Mouse (Mus musculus) stomach, postnatal 0 days (tissue): ENCODE measurements around the gene Ccdc63. TPM values are rescaled to one million over a fixed set of nuclear protein-coding genes. Genes with fewer than 3 reads are reported as not detected.

Experiments used
- ATAC-seq: fragments of 200-750 bp; cut with Nextera tagmentation; 2 replicates; pipeline ENCODE4 v1.8.0; 2017; ENCODE audit not compliant: low FRiP score, low TSS enrichment
- DNase-seq: peaks from one replicate; pipeline ENCODE4 v3.0.0-alpha.2; 2016; ENCODE audit warnings: low spot score
- H3K27ac ChIP-seq: fragments of 300-500 bp; sonication (generic); replicated peaks from 2 replicates; pipeline ENCODE4 v1.5.1; 2014; ENCODE audit warnings: mild to moderate bottlenecking, control low read depth
- H3K27me3 ChIP-seq: fragments of 300-500 bp; sonication (generic); 2 replicates; pipeline ENCODE4 v1.6.1; 2014; ENCODE audit warnings: low read length; ENCODE audit not compliant: control insufficient read depth, insufficient read depth
- H3K36me3 ChIP-seq: fragments of 300-500 bp; sonication (generic); 2 replicates; pipeline ENCODE4 v1.6.1; 2014; ENCODE audit warnings: low read length, mixed read lengths; ENCODE audit not compliant: control insufficient read depth, insufficient read depth
- H3K4me1 ChIP-seq: fragments of 300-500 bp; sonication (generic); replicated peaks from 2 replicates; pipeline ENCODE4 v1.6.1; 2014; ENCODE audit warnings: antibody characterized with exemption; ENCODE audit not compliant: control insufficient read depth, insufficient read depth
- H3K4me2 ChIP-seq: fragments of 300-500 bp; sonication (generic); replicated peaks from 2 replicates; pipeline ENCODE4 v1.6.1; 2014; ENCODE audit warnings: low read depth, mild to moderate bottlenecking, control low read depth, moderate library complexity
- H3K4me3 ChIP-seq: fragments of 300-500 bp; sonication (generic); 2 replicates; pipeline ENCODE4 v1.5.1; 2014; ENCODE audit warnings: low read depth, low read length, control low read depth
- H3K9ac ChIP-seq: fragments of 300-500 bp; sonication (generic); 2 replicates; pipeline ENCODE4 v1.6.1; 2014; ENCODE audit warnings: mild to moderate bottlenecking, low read length, control low read depth, mixed read lengths
- H3K9me3 ChIP-seq: fragments of 300-500 bp; sonication (generic); 2 replicates; pipeline ENCODE4 v1.6.1; 2016; ENCODE audit warnings: low read length; ENCODE audit not compliant: control insufficient read depth
- CTCF ChIP-seq: IDR thresholded peaks from 2 replicates; pipeline ENCODE4 v1.5.1; 2016; ENCODE audit warnings: antibody characterized with exemption, low read depth, mild to moderate bottlenecking, moderate library complexity
- EP300 ChIP-seq: optimal IDR thresholded peaks from 2 replicates; pipeline ENCODE3; 2016; ENCODE audit warnings: antibody characterized with exemption
- WGBS: fragments of 180-500 bp; shearing (Covaris S2); extraction: QIAGEN DNeasy Blood & Tissue Kit; methylation state at CpG from one replicate; pipeline ENCODE4 v1.1.7; 2014; 5-methylcytosine and 5-hydroxymethylcytosine counted together
- polyA plus RNA-seq: library from polyadenylated mRNA; unstranded; fragments of >200 nt; fragmentation: Nextera tagmentation; extraction: Ambion mirVana; gene quantifications from 2 replicates; pipeline ENCODE4 v1.2.1, GENCODE M21; 2015

Gene Ccdc63
- polyA plus RNA-seq, 1 experiment from 2014 or later: 0.07 TPM

DNA sequence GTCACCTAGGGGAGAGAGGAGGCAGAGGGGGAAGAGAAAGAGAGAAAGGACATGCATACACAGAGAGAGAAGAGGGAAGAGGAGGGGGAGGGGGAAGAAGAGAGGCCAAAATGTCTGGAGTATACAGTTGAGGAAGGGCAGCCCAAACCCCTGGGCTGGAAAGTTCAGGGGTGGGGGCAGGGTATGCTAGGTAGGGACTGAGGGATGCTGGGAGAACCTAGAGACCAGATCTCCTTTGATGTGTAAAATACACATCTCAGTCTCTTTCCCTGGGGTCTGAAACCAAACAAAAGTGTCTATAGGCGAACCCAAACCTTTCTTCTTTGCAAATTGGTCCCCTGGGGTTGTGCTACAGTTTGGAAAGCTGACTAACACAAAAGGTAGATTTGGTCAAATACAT is 7.5 kb upstream of the Ccdc63 start:
- WGBS: 86% methylated on average over 1 of the region's 1 CpGs
- Histone ChIP-seq H3K27ac (no peak overlapping the region), H3K4me1 (no peaks in the 10 kb centered on the region), H3K4me2 (no peak overlapping the region), H3K9ac (no peak overlapping the region), H3K4me3 (no peak overlapping the region), H3K9me3 (no peaks in the 10 kb centered on the region), H3K27me3 (no peaks in the 10 kb centered on the region), H3K36me3 (no peaks in the 10 kb centered on the region)
- DNase-seq (no peak), ATAC-seq (no peak)
- no peak for TF ChIP-seq CTCF
- no peak for TF ChIP-seq EP300

DNA sequence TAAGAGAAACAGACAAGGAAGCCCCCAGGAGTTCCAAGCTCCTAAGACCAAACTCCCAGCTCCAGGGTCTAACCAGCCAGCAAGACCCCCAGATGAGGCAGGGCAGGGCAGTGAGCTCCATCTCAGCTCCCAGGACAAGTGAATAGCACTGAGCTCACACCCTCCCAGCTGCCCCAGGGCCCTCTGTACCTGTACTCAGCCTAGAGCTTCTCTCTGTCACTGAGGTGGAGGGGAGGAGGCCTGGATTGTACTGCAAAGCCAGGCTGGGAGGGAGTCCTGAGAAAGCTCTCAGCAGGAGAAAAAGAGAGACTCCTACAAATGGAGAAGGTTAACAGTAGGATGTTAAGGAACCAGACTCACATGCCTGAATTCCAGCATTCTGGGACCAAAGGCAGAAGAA is 6.0 kb upstream of the Ccdc63 start:
- no peaks in the 10 kb centered on the region for H3K27me3 ChIP-seq
- no peak overlapping the region for H3K9ac ChIP-seq
- DNase-seq (no peak), ATAC-seq (no peak)
- H3K9me3 ChIP-seq: no peaks in the 10 kb centered on the region
- no peak overlapping the region; the same call in 1 of the 2 replicates for H3K4me2 ChIP-seq
- TF ChIP-seq EP300: no peak
- no peak for TF ChIP-seq CTCF
- H3K4me1 ChIP-seq: no peaks in the 10 kb centered on the region
- no peak overlapping the region for H3K4me3 ChIP-seq
- no peaks in the 10 kb centered on the region for H3K36me3 ChIP-seq
- H3K27ac ChIP-seq: peak overlapping the region; percentile 90

DNA sequence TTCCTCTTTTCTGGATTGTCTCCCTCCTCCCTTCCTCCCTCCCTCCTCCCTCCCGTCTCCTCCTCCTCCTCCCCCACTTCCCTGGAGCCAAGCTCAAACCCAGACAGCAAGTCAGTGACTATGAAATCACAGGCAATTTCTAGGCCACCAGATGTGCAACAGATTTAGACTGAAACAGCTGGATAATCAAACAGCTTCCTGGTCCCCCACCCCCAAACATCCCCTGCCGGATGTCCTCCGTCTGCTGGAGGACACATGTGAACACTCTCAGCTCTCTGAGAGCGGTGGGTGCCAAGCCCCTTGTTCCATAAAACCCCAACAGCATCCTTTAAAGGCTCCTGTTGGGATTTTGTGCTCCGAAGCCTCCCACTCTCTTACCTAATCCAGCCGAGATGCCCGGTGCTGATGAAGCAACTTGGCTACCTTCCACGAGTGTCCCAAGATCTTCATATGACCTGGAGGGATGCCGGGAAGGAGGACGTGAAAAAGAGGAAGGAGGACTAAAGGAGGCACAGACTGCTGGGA is 5.5 kb upstream of the Ccdc63 start:
- H3K4me2 ChIP-seq: peak overlapping the region; percentile 43
- WGBS: 40% methylated on average over 10 of the region's 10 CpGs
- peak overlapping the region; percentile 90 for H3K27ac ChIP-seq
- H3K4me1 ChIP-seq: no peaks in the 10 kb centered on the region
- no peak overlapping the region for H3K4me3 ChIP-seq
- peak; percentile 70; the same call in 1 of the 2 replicates for ATAC-seq
- H3K9me3 ChIP-seq: no peaks in the 10 kb centered on the region
- no peaks in the 10 kb centered on the region for H3K36me3 ChIP-seq
- H3K27me3 ChIP-seq: no peaks in the 10 kb centered on the region
- no peak for DNase-seq
- no peak overlapping the region for H3K9ac ChIP-seq
- no peak for TF ChIP-seq CTCF
- TF ChIP-seq EP300: no peak

DNA sequence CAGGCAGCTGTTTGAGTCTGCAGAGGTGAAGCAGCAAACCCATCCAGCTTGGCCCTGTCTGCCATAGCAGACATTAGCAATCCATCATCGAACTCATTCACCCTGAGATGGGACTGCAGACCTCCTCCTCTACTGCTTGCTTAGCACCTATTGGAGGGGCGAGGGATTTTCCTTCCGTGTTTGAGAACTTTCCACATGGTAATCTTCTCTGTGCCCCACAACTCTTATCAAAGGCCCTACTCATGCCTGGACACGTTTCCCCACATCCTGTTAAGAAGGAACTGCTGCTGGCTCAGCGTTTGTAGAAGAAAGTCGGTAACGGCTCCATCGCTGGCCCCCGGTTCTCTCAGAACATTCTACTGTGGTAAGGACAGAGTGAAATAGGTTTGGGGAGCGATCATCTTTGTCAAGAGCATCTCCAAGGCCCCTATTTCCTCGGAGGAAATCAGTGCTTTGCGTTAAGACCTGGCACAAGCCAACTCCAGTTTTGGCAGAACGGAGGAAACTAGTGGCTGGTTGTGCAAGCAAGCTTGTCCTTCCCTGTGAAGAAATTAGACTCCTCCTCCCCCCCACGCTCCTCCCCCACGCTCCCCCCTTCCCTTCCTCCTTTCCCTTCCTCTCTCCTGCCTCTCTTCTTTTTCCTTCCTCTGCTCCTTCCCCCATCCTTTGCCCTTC is 4.9 kb upstream of the Ccdc63 start:
- 34% methylated on average over 15 of the region's 15 CpGs for WGBS
- peak overlapping the region; percentile 50 for H3K9ac ChIP-seq
- ATAC-seq: peak; percentile 58; the same call in 1 of the 2 replicates
- no peak for TF ChIP-seq EP300
- TF ChIP-seq CTCF: peak; percentile 7; the same call in 1 of the 2 replicates
- H3K27me3 ChIP-seq: no peaks in the 10 kb centered on the region
- H3K4me3 ChIP-seq: no peak overlapping the region; the same call in 1 of the 2 replicates
- peak; percentile 49 for DNase-seq
- no peaks in the 10 kb centered on the region for H3K36me3 ChIP-seq
- no peaks in the 10 kb centered on the region for H3K9me3 ChIP-seq
- H3K27ac ChIP-seq: peak overlapping the region; percentile 90
- H3K4me2 ChIP-seq: peak overlapping the region; percentile 43
- H3K4me1 ChIP-seq: no peaks in the 10 kb centered on the region

DNA sequence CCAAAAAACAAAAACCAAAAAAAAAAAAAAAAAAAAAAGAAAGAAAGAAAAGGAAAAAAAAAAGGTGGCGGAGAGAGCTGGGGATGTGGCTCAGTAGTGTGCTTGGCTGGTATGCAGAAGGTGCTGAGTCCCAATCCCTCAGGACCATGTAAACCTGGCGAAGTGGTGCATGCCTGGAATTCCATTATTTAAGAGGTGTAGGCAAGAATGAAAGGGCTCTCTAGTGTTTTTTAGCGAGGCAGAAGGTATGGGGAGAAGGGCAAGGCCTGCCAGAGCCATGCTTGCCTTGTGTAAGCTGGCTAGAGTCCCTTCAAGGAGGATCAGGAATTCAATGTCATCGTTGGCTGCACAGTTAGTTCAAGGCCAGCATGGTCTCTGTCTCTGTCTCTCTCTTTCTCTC is 4.2 kb upstream of the Ccdc63 start:
- H3K4me3 ChIP-seq: no peak overlapping the region
- no peaks in the 10 kb centered on the region for H3K9me3 ChIP-seq
- H3K36me3 ChIP-seq: no peaks in the 10 kb centered on the region
- H3K27me3 ChIP-seq: no peaks in the 10 kb centered on the region
- no peak for DNase-seq
- no peak for TF ChIP-seq EP300
- no peak for TF ChIP-seq CTCF
- H3K9ac ChIP-seq: no peak overlapping the region
- H3K4me1 ChIP-seq: no peaks in the 10 kb centered on the region
- ATAC-seq: no peak
- WGBS: 79% methylated on average over 4 of the region's 4 CpGs
- H3K4me2 ChIP-seq: no peak overlapping the region
- peak overlapping the region; percentile 90 for H3K27ac ChIP-seq

DNA sequence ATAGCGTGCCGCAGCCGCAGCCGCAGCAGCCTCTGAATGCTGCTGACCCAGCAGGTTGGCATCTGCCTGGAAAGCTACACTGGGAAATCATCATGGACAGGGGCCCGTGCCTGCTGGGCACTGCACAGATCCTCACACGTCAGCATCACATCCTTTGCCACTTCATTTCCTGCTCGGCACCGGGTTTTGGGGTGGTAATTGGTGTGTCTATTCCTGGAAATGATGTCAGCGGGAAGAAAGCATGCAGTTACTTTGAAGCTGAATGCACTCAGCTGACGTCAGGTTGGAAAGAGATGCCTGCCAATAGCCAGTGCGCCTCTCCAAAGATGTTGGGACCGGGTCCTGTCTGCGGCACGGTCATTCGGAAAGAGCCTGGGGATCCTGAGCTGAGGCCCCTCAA is 2.9 kb upstream of the Ccdc63 start:
- DNase-seq (no peak), ATAC-seq (no peak)
- TF ChIP-seq EP300 (no peak), CTCF (no peak)
- Histone ChIP-seq H3K4me3 (no peak overlapping the region), H3K4me1 (no peaks in the 10 kb centered on the region), H3K36me3 (no peaks in the 10 kb centered on the region), H3K27ac (no peak overlapping the region), H3K4me2 (no peak overlapping the region), H3K9me3 (no peaks in the 10 kb centered on the region), H3K27me3 (no peaks in the 10 kb centered on the region), H3K9ac (no peak overlapping the region)
- WGBS: 80% methylated on average over 15 of the region's 15 CpGs
